Mouse (Mus musculus) olfactory bulb, adult 2 months (tissue): ENCODE results near the gene Smim11.

Experiments
- CTCF ChIP-seq: fragments of 200-500 bp; IDR thresholded peaks from 2 replicates; pipeline ENCODE4 v1.5.1; 2012; ENCODE audit warnings: low read depth, mild to moderate bottlenecking, low read length, moderate library complexity; ENCODE audit not compliant: insufficient read depth
- POLR2A ChIP-seq: fragments of 200-500 bp; IDR thresholded peaks from 2 replicates; pipeline ENCODE4 v1.6.1; 2012; ENCODE audit warnings: mild to moderate bottlenecking, low read depth, low read length, moderate library complexity; ENCODE audit not compliant: insufficient read depth

DNA sequence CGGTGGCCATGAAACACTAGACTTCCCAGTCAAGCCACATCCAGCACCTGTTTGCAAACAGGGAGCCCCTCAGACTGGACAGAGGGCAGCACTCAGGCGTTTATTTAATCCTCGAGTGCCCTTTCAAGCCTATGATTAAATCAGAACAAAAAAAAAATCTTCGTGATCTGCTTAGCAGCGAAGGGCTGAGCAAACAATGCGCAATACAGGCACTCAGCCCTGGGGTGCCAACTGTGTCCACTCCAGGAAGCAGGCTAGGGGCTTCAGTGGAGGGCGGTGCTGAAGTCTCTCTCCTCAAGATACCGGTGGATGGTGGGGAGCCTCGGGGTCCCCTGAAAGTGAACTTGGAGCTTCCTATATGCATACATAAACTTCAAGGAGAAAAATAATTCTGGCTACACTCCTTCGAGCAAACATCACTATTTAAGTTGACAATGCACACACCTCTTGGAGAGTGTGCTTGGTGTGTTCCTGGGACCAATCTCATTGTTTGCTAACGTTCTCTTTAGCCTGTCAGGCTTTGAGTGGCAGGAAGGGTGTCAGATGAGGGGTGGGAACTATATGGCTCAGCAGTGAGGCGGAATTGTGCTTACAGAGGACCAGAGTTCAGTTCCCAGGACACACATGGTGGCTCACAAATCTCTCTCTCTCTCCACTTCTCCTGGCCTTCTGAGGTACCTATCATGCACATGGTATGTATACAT, 6.7 kb upstream of the Smim11 start:
- TF ChIP-seq CTCF (no peak), POLR2A (no peak)
